Mouse (Mus musculus) thymus, postnatal 0 days (tissue): ENCODE measurements around the gene Auh. TPM values are rescaled to one million over a fixed set of nuclear protein-coding genes. Genes with fewer than 3 reads are reported as not detected.

Source experiments
- DNase-seq: peaks from one replicate; pipeline ENCODE4 v3.0.0-alpha.2; 2015; ENCODE audit warnings: low spot score
- polyA plus RNA-seq: library from polyadenylated mRNA; unstranded; fragments of >200 nt; fragmentation: Nextera tagmentation; extraction: Ambion mirVana; gene quantifications from 2 replicates; pipeline ENCODE4 v1.2.1, GENCODE M21; 2015

The Auh gene
- 76.5 and 82.2 TPM in 2 replicates for polyA plus RNA-seq

GRCm38 (mm10) chr13:52929209-52930171 lies at the start of gene Auh:
Gene Auh (minus strand): TSS chr13:52929681.
- DNase-seq = peak; percentile 96

GRCm38 (mm10) chr13:52978321-52978981 lies 49.0 kb upstream of the Auh start:
- peak; percentile 14 for DNase-seq

DNA sequence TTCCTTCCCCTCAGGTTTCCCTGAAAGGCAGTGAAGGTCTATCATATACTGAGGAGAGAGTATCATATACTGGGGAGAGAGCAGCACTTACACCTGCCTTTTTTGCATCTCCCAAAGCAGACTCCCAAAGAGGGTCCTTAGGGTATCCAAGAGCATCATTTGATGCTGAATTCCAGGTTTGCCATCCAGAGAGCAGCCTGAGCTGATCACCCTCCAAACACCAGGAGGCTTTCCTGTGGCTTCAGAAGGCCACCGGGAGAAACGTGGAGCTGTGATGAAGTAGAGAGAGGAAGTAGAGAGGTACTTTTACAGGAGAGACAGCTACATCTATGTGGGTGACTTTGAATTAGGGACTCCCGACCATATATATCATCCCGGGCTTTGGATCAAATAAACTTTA lies 48.3 kb upstream of the Auh start:
- DNase-seq = no peak

GRCm38 (mm10) chr13:52977221-52977609 lies 47.7 kb upstream of the Auh start:
- no peak for DNase-seq

GRCm38 (mm10) chr13:52976510-52977220 lies 47.2 kb upstream of the Auh start:
- no peak for DNase-seq

- no peak for DNase-seq
Measured at GRCm38 (mm10) chr13:52976130-52976509, 46.6 kb upstream of the Auh start.

DNA sequence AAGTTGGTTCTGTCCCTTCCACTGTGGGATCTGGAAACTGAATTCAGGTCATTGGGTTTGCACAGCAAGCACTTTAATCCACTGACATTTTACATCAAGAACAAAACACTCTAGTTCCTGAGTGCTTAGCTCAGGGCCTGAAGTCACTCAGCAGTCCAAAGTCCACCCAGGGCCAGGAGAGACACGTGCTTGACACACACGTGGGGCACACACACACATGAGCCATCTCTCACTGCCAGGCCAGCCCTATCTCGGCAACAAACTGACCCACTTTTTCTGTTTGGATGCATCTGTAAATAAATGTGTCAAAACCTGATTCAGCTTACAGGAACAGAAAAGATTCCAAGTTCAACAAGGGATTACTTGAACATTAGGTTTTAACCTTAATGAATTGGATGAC lies 45.2 kb upstream of the Auh start:
- no peak for DNase-seq

DNA sequence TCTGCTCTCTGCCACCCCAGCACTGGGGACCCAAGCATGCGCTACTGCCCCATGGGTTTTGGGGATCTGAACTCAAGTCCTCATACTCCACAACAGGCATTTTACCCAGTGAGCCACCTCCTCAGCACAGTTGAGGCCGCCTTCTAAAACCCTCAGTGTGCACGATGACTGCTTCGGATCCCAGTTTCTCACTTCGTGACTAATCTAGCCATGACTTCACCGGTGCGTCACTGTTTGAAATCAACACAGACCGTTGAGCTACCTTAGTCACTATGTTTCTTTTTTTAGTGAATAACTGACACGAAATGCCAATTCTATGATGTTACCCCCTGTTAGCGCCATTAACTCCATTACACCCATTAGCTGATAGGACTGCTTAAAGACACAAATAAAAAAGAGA lies 43.9 kb upstream of the Auh start:
- DNase-seq = no peak

DNA sequence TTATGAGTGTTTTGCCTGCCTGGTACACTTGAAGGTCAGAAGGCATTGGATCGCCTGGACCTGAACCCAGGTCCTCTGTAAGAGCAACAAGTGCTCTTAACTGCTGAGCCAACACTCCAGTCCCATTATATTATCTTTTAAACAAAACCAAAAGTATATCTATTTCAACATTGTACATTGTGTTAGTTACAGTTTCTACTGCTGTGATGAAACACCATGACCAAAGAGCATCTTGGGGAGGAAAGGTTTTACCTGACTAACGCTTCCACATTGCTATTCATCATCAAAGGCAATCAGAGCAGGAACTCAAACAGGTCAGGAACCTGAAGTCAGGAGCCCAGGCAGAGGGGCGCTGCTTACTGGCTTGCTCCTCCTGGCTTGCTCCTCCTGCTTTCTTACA lies 43.1 kb upstream of the Auh start:
- no peak for DNase-seq

DNA sequence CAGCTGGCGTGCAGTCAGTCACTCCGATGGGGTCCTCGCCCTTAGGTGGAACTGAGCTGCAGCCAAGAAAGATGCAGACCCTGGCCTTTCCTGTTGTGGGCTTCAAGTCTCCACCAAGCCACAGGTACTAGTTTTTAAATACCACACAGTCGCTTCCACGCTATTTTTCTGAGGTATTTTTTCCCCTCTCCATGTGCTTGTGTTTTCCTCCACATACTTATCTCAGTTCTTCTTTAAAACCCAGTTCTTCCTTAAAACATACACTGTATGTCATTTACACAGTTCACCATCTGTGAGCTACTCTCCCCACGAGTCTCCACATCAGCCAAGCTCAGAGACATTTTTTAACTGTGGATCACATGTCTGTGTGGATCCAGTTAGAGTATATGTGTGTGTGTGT lies 41.4 kb upstream of the Auh start:
- no peak for DNase-seq

DNA sequence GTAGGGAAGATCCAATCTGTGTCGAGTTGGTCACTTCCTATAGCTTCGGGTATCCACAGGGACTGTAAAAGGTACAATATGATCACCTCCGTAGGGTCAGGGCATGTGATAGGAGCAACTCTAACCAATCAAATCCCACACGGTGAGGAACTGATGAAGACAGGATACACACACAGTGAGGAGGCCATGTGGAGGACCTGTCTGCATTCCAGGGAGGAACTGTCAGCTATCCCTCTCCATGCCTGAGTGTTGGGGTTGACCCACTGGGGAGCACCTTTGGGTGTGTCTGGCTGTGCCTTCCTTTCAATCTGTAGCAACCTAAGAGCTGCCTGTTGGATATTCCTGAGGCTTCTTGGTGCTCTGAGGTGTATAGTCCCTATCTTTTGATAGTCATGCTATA lies 33.4 kb upstream of the Auh start:
- DNase-seq = no peak

- no peak for DNase-seq
Measured at GRCm38 (mm10) chr13:52962361-52962760, 32.9 kb upstream of the Auh start.

GRCm38 (mm10) chr13:52953779-52954553 lies 24.5 kb upstream of the Auh start:
- no peak for DNase-seq

DNA sequence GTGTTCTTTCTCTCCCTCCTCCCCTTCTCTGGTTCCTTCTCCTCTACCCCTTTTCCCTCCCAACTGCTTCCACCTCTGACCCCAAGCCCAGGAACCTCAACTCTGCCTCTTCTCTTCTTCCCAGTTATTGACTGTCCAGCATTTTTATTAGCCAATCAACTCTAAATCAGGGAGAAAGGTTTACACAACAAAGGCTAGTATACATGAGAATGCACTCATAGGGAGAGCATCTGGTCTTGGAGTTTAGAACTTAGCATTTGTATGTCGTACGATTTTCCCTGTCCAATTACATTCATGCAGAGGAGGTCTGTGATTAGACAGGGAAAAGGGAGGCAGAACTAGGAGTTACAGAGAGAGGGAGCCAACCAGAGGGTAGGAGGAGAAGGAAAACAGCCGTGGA lies 19.7 kb upstream of the Auh start:
- DNase-seq = no peak

GRCm38 (mm10) chr13:52947545-52947944 lies 18.1 kb upstream of the Auh start:
- no peak for DNase-seq

DNA sequence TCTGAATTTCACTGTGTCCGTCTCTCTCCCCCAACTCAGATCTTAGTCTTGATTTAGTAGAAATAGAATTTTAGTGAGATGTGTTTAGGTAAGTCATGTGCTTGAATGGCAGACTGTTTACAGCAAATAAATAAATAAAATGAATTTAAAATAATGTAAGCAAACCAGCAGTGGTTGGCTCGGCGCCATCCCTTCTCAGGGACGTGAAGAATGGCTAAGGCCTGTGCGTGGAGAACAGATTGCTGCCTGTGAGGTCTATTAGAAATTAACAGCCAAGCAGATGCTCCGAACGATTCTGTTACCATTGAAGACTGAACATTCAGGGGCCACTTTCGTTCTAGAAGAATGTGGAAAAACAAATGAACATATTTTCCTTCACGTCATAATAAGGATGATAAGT lies 16.3 kb upstream of the Auh start:
- DNase-seq = no peak

- DNase-seq = no peak
Measured at GRCm38 (mm10) chr13:52944116-52944515, 14.6 kb upstream of the Auh start.

- DNase-seq = no peak
Measured at GRCm38 (mm10) chr13:52942876-52943388, 13.5 kb upstream of the Auh start.

DNA sequence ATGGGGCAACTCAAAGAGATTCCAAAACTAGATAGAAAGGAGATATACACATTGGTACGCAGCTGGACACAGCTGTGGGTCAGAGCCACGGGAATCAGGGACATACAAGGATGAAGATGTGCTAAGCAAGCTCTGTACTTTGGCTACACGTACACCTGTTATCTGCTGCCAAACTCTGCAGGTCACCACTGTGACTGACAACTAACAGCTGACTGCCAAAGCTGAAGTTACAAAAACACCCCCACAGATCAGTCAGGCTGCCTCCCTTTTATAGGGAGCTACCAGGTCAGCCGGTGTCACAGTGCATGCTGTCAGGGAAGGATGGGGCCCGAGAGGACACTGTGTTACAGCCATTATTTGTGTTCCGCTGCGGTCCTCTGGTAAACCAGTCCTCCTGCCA lies 11.5 kb upstream of the Auh start:
- DNase-seq = no peak

GRCm38 (mm10) chr13:52930582-52930981 lies 1.1 kb upstream of the Auh start:
- DNase-seq = no peak

GRCm38 (mm10) chr13:52928392-52928791 lies 1.1 kb downstream of the Auh start:
- DNase-seq = no peak
